Mouse (Mus musculus) stomach, embryonic 16.5 days (tissue): ENCODE results near the gene Tnfaip3. TPM values are rescaled to one million over a fixed set of nuclear protein-coding genes. Genes with fewer than 3 reads are reported as not detected.
A peak's percentile ranks its signal among the peaks of the same experiment; 100 is the strongest.

Experiments used
- ATAC-seq: fragments of 200-750 bp; cut with Nextera tagmentation; 2 replicates; pipeline ENCODE4 v1.8.0; 2017; ENCODE audit warnings: moderate number of reproducible peaks, moderate TSS enrichment; ENCODE audit not compliant: insufficient read depth, low FRiP score
- H3K27ac ChIP-seq: fragments of 300-500 bp; sonication (generic); 2 replicates; pipeline ENCODE4 v1.5.1; 2014; ENCODE audit warnings: low read length
- H3K27me3 ChIP-seq: fragments of 300-500 bp; sonication (generic); 2 replicates; pipeline ENCODE4 v1.6.1; 2014; ENCODE audit warnings: low read length, control low read depth, mixed read lengths; ENCODE audit not compliant: control insufficient read depth, insufficient read depth
- H3K36me3 ChIP-seq: fragments of 300-500 bp; sonication (generic); 2 replicates; pipeline ENCODE4 v1.6.1; 2014; ENCODE audit warnings: low read length; ENCODE audit not compliant: control insufficient read depth, insufficient read depth
- H3K4me1 ChIP-seq: fragments of 300-500 bp; sonication (generic); 2 replicates; pipeline ENCODE4 v1.6.1; 2014; ENCODE audit warnings: low read length, control low read depth, mixed read lengths; ENCODE audit not compliant: control insufficient read depth, insufficient read depth
- H3K4me2 ChIP-seq: fragments of 300-500 bp; sonication (generic); 2 replicates; pipeline ENCODE4 v1.6.1; 2014; ENCODE audit warnings: low read depth, low read length, mixed read lengths
- H3K4me3 ChIP-seq: fragments of 300-500 bp; sonication (generic); replicated peaks from 2 replicates; pipeline ENCODE4 v1.5.1; 2014; ENCODE audit warnings: mild to moderate bottlenecking, low read length
- H3K9ac ChIP-seq: fragments of 300-500 bp; sonication (generic); 2 replicates; pipeline ENCODE4 v1.6.1; 2014; ENCODE audit warnings: low read length
- H3K9me3 ChIP-seq: fragments of 300-500 bp; sonication (generic); replicated peaks from 2 replicates; pipeline ENCODE4 v1.6.1; 2016; ENCODE audit warnings: low read length, control low read depth; ENCODE audit not compliant: control insufficient read depth
- WGBS: fragments of 180-500 bp; shearing (Covaris S2); extraction: QIAGEN DNeasy Blood & Tissue Kit; methylation state at CpG from one replicate; pipeline ENCODE4 v1.1.7; 2014; 5-methylcytosine and 5-hydroxymethylcytosine counted together
- polyA plus RNA-seq: library from polyadenylated mRNA; unstranded; fragments of >200 nt; fragmentation: Nextera tagmentation; extraction: Ambion mirVana; gene quantifications from 2 replicates; pipeline ENCODE4 v1.2.1, GENCODE M21; 2015

Tnfaip3 gene
- polyA plus RNA-seq, 1 experiment from 2014 or later, result 3.1 TPM

DNA sequence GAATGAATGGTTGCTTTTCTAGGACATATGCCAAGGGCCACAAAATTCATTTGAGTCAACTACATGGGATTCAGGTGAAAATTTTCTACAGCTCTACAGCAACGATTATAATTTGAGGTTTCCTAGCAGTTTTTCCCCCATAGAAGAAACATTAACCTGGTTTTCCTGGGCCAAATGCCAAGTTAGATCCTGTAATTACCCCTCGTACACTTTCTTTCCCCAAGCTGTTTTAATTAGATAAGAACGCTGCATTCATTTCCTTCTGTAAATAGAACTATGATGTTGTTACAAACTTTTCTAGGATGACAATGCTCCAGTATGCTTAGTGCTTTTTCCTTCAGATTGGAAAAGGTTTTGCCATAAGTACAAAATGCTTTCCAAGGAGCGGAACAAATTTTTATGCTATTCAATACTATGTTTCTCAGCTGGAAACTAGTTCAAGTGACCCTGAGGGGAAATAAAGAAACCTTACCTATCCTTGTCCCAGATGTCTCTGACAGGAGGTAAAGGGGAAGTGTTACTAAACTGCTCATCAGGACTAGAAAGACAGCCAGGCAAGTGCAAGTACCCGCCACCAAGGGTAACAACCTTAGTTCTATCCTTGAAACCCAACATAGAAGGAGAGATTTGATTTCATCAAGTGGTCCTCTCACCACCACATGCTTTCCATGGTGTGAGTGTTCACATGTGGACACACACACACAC lies 8.3 kb upstream of the Tnfaip3 start:
- H3K9ac ChIP-seq, result no peak overlapping the region
- ATAC-seq, result no peak

DNA sequence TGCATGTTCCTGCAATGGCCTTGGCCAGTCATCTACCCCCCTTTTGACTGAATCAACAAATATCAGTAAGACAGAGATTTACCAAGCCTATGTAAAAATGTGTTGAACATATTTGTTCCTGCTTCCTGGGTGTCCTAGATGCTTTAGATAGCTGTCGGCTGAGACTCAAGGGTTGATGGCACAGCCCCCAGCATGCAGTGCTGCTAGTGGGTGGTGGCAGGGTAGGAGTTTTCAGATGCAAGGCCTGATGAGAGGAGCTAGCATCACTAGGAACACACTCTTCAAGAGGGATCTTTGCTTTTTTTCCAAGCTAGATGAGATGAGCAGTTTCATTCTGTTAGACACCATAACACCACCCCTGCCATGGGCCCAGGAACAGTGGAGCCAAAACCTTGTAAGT lies 6.8 kb upstream of the Tnfaip3 start:
- no peak overlapping the region for H3K4me2 ChIP-seq
- H3K27me3 ChIP-seq, result no peaks in the 10 kb centered on the region
- no peak overlapping the region for H3K4me3 ChIP-seq
- no peak overlapping the region for H3K27ac ChIP-seq
- no peaks in the 10 kb centered on the region for H3K36me3 ChIP-seq
- WGBS, result 88% methylated on average over 1 of the region's 1 CpGs
- H3K4me1 ChIP-seq, result no peaks in the 10 kb centered on the region
- H3K9ac ChIP-seq, result no peak overlapping the region
- no peak for ATAC-seq
- no peaks in the 10 kb centered on the region for H3K9me3 ChIP-seq

More for the DNA sequence above, 8.3 kb upstream of the Tnfaip3 start:
- Histone ChIP-seq H3K4me3 (no peak overlapping the region), H3K4me1 (no peaks in the 10 kb centered on the region), H3K27me3 (no peaks in the 10 kb centered on the region), H3K9me3 (no peaks in the 10 kb centered on the region), H3K4me2 (no peak overlapping the region), H3K27ac (no peak overlapping the region), H3K36me3 (no peaks in the 10 kb centered on the region)
- 73% methylated on average over 5 of the region's 5 CpGs for WGBS

DNA sequence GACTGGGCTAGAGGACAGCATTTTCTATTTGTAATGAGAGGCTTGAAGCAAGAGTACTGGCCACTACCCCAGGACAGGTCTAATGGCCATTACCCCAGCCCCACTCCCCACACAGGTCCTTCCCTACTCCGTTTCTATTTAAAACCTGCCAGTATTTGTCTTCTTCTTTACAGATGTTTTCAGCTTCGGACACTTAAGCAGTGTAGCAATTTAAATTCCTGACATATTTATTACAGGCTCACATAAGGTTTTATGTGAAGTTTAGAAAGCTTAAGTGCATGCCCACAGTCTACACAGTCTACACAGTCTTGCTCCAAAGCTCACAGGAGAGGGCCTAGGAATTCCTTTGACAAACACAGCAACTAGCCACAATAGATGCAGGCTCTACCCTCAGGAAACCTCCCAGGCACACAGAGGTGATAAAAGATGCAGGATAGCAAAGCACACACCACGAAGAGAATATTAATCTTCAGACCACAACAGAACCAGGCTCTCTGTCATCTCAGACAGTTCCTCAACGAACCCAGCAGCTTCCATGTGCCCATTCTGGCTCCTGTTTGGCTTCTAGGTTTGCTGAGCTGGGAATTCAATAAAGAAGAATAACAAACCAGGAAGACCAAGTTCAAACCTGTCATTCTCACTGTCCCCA lies 1.5 kb upstream of the Tnfaip3 start:
- no peak overlapping the region for H3K9ac ChIP-seq
- H3K4me1 ChIP-seq, result peaks cover 13% of the 10 kb centered on the region; the same call in 1 of the 2 replicates
- ATAC-seq, result no peak
- H3K4me2 ChIP-seq, result no peak overlapping the region
- no peaks in the 10 kb centered on the region for H3K9me3 ChIP-seq
- 35% methylated on average over 4 of the region's 4 CpGs for WGBS
- no peak overlapping the region for H3K4me3 ChIP-seq
- no peaks in the 10 kb centered on the region for H3K27me3 ChIP-seq
- no peak overlapping the region for H3K27ac ChIP-seq
- no peaks in the 10 kb centered on the region for H3K36me3 ChIP-seq

DNA sequence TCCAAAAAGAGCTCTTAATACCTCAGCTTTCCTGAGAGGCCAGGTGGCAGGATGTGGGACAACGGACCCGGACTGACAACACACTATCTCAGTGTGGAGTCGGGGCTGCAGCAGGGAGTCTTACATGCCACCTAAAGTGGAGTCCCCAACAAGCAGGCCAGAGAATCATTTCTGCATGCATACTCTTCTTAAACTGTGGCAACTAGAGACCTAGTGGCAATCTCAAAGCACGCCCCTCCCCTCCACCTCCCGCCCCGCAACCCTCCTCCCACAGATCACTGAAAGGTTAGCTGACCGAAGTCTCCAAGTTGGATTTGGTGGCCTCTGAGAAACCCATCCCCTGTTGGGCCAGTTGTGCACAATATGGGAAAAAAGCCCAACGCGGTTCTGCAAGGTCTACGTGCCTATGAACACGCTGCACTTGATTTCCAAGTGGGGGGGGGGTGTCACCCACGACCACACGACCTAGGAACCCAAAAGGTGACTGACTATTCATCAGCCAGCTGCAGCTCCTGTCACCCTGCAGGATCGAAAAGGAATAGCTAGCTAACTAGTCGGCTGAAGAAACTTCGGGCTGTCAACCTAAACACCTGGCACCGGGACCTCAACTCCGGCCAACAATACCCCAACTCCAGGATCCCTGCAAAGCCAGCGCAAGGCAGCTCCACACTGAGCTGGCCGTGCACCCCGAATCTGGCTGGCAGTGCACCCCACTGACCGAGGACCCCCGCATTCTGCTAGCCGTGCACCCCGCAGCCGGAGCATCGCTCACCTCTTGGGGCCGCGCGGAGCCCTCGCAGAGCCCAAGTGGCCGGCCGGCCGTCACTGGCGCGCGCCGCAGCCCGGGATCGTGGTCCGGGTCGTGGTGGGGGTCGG lies 838 bp downstream of the Tnfaip3 start:
- no peaks in the 10 kb centered on the region for H3K27me3 ChIP-seq
- peak overlapping the region; percentile 82 for H3K4me3 ChIP-seq
- ATAC-seq, result no peak

DNA sequence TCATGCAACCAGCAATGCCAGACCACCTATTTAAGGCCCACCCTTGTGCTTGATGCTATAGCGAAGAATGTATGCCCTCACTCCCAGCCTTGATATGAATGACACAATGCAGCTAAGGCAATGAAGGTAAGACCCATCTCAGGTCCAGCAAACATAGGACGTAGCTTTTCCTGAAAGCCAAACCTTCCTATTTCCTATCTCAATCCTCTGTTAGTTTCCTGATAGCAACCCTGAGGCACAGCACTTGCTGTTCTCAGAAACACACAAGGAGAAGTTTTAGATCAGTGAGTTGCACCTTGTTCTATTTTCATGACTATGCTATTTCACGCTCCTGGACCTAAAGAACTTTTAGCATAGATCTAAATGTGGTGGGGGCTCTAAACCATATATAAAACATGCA lies 2.1 kb downstream of the Tnfaip3 start:
- Histone ChIP-seq H3K9ac (no peak overlapping the region), H3K4me3 (no peak overlapping the region), H3K27me3 (no peaks in the 10 kb centered on the region), H3K4me2 (no peak overlapping the region), H3K4me1 (peaks cover 16% of the 10 kb centered on the region; the same call in 1 of the 2 replicates), H3K36me3 (no peaks in the 10 kb centered on the region), H3K9me3 (no peaks in the 10 kb centered on the region), H3K27ac (no peak overlapping the region)
- ATAC-seq, result no peak
- WGBS, result 83% methylated on average over 3 of the region's 3 CpGs

More for the DNA sequence above, 838 bp downstream of the Tnfaip3 start:
- Histone ChIP-seq H3K27ac (peak overlapping the region; percentile 65), H3K36me3 (no peaks in the 10 kb centered on the region), H3K9me3 (no peaks in the 10 kb centered on the region), H3K9ac (peak overlapping the region; percentile 94), H3K4me1 (peaks cover 13% of the 10 kb centered on the region; the same call in 1 of the 2 replicates), H3K4me2 (peak overlapping the region; percentile 91)
- 2% methylated on average over 37 of the region's 43 CpGs for WGBS

DNA sequence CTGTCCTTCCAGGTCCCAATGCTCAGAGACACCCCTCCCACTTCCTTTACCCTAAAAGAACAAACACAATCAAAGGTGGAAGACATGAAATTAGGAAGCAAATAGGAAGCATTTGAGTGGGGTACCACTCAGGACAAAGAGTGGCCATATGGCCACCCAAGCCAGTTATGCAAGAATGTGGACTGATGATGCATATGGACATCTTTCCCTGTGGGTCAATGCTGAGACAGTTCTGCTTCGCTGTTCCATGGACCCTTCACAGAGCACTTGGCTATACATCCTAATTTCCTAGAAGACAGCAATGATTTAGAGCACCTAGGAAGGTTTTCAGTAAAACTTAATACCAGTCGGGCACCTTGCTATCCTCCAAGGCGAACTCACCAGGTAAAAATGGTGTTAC lies 2.8 kb downstream of the Tnfaip3 start:
- no peak for ATAC-seq
- Histone ChIP-seq H3K4me3 (no peak overlapping the region), H3K9me3 (no peaks in the 10 kb centered on the region), H3K4me2 (no peak overlapping the region), H3K4me1 (peaks cover 16% of the 10 kb centered on the region; the same call in 1 of the 2 replicates), H3K36me3 (no peaks in the 10 kb centered on the region), H3K9ac (no peak overlapping the region), H3K27ac (no peak overlapping the region), H3K27me3 (no peaks in the 10 kb centered on the region)
- 94% methylated on average over 3 of the region's 3 CpGs for WGBS

DNA sequence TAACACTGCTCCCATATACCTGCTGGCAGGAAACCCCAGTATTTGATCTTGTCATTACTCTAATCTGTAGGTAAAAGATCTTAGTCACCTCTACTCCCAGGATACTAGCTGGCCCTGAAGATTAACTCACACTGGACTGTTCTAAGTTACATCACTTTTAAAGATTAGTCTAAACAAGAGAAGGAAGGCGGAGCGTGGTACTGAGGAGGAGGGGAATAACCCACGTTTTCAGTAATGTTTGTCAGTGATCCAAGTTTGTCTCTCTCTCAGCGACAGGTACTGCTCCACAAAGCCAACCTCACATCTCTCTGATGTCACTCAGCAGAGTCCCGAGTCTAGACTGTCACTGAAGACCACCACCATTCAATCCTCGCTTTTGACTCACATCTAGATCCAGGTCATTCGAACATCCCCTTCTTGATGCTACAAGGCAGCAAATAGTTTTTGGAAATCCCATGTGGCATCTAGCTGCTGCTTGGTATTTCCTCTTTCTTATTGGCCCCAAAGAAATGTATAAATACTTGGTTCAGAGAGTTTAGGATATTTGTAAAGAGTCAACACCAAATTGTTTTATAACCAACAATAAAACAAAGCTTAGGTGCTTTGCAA lies 3.5 kb downstream of the Tnfaip3 start:
- H3K9ac ChIP-seq, result no peak overlapping the region
- WGBS, result 70% methylated on average over 7 of the region's 7 CpGs

DNA sequence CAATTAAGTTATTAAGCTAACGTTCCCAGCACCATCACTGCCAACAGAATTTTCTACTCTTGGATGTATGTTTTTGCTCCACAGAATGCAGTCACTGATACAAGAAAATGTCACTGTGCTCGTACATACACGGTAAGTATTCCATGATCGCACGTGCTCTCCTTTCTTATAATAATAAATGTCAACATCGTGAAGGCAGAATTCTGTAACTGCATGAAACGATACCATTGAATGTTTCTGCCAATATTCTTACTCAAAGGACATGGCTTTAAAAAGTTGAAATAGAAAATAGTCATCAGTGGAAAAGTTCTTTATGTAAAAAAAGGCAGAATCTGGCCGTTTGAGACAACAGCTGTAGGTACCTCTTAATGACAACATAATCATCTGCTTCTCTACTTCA lies 5.0 kb downstream of the Tnfaip3 start:
- Histone ChIP-seq H3K4me2 (no peak overlapping the region), H3K9ac (no peak overlapping the region), H3K27ac (no peak overlapping the region), H3K36me3 (no peaks in the 10 kb centered on the region), H3K27me3 (no peaks in the 10 kb centered on the region), H3K4me1 (0 out of 2 replicates have a peak, but pooled peaks cover 8% of the 10 kb centered on the region), H3K9me3 (no peaks in the 10 kb centered on the region), H3K4me3 (no peak overlapping the region)
- ATAC-seq, result no peak
- 87% methylated on average over 8 of the region's 8 CpGs for WGBS

More for the DNA sequence above, 3.5 kb downstream of the Tnfaip3 start:
- H3K4me1 ChIP-seq, result peaks cover 16% of the 10 kb centered on the region; the same call in 1 of the 2 replicates
- no peak overlapping the region for H3K27ac ChIP-seq
- no peaks in the 10 kb centered on the region for H3K36me3 ChIP-seq
- no peak for ATAC-seq
- H3K9me3 ChIP-seq, result no peaks in the 10 kb centered on the region
- no peak overlapping the region for H3K4me2 ChIP-seq
- no peaks in the 10 kb centered on the region for H3K27me3 ChIP-seq
- no peak overlapping the region for H3K4me3 ChIP-seq
